Mouse (Mus musculus) embryonic stem cell, embryonic (primary cell): ENCODE data around the gene Trmt2a.

Experiments
- CTCF ChIA-PET, 4 experiments: fragments of 300-600 bp in 2 of 4; fragments of 350-600 bp in 2 of 4; sonication (Branson Sonifier 250); formaldehyde crosslinking; loops; one replicate each; lab custom pipeline; 2022; ENCODE audit warnings: inconsistent platforms in 2 of 4; lab: Charles Lee
- POLR2A ChIA-PET, 4 experiments: fragments of 300-600 bp in 2 of 4; fragments of 350-600 bp in 2 of 4; sonication (Branson Sonifier 250); formaldehyde crosslinking; loops; one replicate each; lab custom pipeline; 2022; ENCODE audit warnings: antibody characterized with exemption in 4 of 4, inconsistent platforms in 1 of 4; lab: Charles Lee

The Trmt2a gene

DNA sequence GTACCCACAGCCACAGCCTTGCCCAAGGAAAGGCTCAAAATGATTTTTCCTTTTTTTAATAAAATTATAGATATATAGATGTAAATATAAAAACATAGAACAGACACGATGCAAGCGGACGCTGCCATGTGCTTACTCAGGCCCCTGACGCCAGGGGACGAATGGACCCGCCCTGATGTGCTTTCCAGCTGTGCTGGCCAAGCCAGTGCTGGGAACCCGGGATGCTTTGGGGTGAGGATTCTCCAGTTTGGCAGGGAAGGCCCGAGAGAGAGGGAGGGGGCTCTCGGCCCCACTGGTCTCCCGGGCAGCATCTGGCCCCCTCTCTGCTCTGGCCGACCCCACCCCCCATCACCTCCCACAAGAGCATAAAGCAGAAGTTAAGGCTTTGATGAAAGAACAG is 26.3 kb upstream of the Trmt2a start:
- CTCF ChIA-PET: interaction anchor here in 3 of 4 experiments (0.5 to 7.8 kb wide), 6 partner anchors 11 to 293 kb away, joined by 3 to 42 read pairs (median 4); partner anchors contain the start of gene Dgcr6 (in 1 of the 3)
- POLR2A ChIA-PET: interaction anchor here in 2 of 4 experiments (1.3 to 11.0 kb wide), 3 partner anchors 13 to 26 kb away, joined by 5 to 63 read pairs (median 6); partner anchors contain the start of genes Ranbp1 (in 1 of the 2), Trmt2a (in 1 of the 2) and Zdhhc8 (in 1 of the 2)

DNA sequence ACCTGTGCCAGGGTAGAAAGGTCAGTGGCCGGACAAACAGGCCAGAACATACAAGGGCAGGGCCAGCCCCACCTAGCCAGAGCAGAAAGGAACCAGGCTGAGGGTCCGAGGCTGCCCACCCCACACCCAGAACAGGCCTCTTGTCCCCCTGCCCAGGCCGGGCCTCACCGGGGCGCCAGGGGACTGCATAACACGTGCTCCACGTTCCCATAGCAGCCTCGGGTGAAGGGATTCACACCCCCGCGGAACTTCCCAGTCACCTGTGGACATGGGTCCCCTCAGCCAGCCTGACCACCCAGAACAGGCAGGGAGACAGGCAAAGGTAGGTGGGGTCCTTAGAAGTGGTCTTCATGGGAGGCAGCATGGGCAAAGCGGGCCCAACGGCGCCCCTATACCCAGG is 21.3 kb upstream of the Trmt2a start:
- ChIA-PET POLR2A (interaction anchor here in 2 of 4 experiments (0.9 to 5.1 kb wide), 3 partner anchors 9 to 21 kb away, joined by 3 to 87 read pairs (median 5); partner anchors contain the start of genes Ranbp1 (in 2 of the 2) and Trmt2a (in 2 of the 2)), CTCF (interaction anchor here in 1 of 4 experiments (7.8 kb wide), 1 partner anchor 16 kb away, joined by 42 read pairs; no protein-coding TSS in a partner anchor)

DNA sequence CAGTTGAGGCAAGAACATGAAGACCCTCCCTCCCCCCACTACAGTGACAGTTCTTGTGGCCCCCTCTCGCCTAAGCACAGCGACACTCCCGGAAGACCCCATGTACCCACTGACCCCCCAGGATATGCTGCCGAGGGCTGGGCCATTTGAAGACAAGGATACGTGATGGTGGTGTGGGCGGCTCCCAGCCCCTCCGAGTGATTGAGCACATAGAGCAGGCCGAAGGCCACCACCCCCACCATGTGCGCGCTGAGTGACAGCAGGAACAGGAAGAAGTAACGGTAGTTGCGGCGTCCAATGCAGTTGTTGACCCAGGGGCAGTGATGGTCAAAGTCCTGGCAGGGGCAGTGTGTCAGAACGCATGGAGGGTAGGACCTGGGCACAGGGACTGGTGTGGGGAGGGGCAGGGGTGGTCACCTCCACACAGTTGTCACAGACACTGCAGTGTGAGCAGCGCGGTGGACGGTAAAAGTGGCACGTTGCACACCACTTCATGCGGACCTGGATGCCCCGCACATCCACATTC is 20.5 kb upstream of the Trmt2a start:
- CTCF ChIA-PET: interaction anchor here in 1 of 4 experiments (1.2 kb wide), 1 partner anchor 34 kb away, joined by 3 read pairs; no protein-coding TSS in a partner anchor

GRCm38 (mm10) chr16:18228856-18229255 is 19.6 kb upstream of the Trmt2a start:
- CTCF ChIA-PET: interaction anchor here in 3 of 4 experiments (1.2 to 1.4 kb wide), 3 partner anchors 18 to 148 kb away, joined by 3 to 5 read pairs (median 3); no protein-coding TSS in a partner anchor
- POLR2A ChIA-PET: interaction anchor here in 2 of 4 experiments (1.0 to 5.1 kb wide), 11 partner anchors 8 to 307 kb away, joined by 3 to 87 read pairs (median 4); partner anchors contain the start of genes Ranbp1 (in 2 of the 2) and Trmt2a (in 2 of the 2)

More for the DNA sequence above, 20.5 kb upstream of the Trmt2a start:
- POLR2A ChIA-PET: interaction anchor here in 2 of 4 experiments (1.3 to 5.1 kb wide), 4 partner anchors 11 to 306 kb away, joined by 3 to 87 read pairs (median 18); partner anchors contain the start of genes Ranbp1 (in 1 of the 2) and Trmt2a (in 1 of the 2)

DNA sequence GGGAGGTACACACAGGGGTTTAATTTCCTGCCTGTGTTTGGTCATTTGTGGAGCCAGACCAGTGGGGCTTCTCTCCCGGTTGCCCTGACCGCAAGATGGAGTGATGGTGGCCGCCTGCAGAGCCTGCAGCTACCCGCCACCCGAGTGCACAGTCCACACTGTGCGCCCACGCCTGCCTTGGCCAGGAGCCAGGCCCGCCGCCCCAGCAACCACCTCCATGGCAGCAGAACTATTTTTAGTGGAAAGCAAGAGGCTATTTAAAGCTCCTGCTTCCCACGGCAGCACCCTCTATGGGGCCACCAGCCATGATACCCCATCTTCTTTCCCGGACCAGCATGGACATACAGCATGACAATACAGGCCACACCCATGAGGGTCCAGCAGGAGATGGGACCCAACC is 18.9 kb upstream of the Trmt2a start:
- POLR2A ChIA-PET: interaction anchor here in 3 of 4 experiments (1.0 to 5.1 kb wide), 13 partner anchors 7 to 141 kb away, joined by 3 to 87 read pairs (median 5); partner anchors contain the start of genes Ranbp1 (in 3 of the 3), Trmt2a (in 3 of the 3) and Ccdc188 (in 1 of the 3)
- CTCF ChIA-PET: interaction anchor here in 2 of 4 experiments (1.3 to 1.4 kb wide), 3 partner anchors 18 to 149 kb away, joined by 3 to 5 read pairs (median 3); no protein-coding TSS in a partner anchor

DNA sequence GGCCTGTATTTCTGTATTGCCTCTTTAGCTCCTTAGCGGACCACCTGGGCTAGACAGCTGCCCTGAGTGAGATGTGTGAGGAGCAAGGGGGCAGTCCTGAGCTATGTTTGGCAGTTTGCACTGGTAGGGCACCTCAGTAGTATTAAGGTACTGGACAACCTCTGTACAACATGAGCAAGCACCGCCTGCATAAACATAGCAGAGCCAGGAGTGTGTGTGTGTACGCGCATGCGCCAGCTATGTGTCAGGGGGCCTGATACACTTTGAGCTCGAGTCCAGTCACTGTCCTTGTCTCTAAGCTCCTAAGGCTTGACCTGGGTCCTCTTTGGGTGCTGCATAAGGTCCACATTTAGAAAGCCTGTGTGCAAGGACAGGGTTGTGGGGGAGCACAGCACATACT is 17.9 kb upstream of the Trmt2a start:
- POLR2A ChIA-PET: interaction anchor here in 3 of 4 experiments (0.6 to 5.1 kb wide), 14 partner anchors 8 to 302 kb away, joined by 3 to 87 read pairs (median 6); partner anchors contain the start of genes Ranbp1 (in 2 of the 3), Trmt2a (in 2 of the 3) and Ccdc188 (in 1 of the 3)
- CTCF ChIA-PET: interaction anchor here (0.6 to 1.4 kb wide), 5 partner anchors 19 to 645 kb away, joined by 3 to 17 read pairs (median 4); no protein-coding TSS in a partner anchor

GRCm38 (mm10) chr16:18231047-18231446 is 17.4 kb upstream of the Trmt2a start:
- ChIA-PET CTCF (interaction anchor here in 2 of 4 experiments (0.6 to 1.3 kb wide), 3 partner anchors 20 to 309 kb away, joined by 3 to 6 read pairs (median 4); no protein-coding TSS in a partner anchor), POLR2A (interaction anchor here in 3 of 4 experiments (0.7 to 5.1 kb wide), 11 partner anchors 8 to 142 kb away, joined by 3 to 87 read pairs (median 6); partner anchors contain the start of genes Ranbp1 (in 2 of the 3), Trmt2a (in 2 of the 3) and Ccdc188 (in 1 of the 3))

DNA sequence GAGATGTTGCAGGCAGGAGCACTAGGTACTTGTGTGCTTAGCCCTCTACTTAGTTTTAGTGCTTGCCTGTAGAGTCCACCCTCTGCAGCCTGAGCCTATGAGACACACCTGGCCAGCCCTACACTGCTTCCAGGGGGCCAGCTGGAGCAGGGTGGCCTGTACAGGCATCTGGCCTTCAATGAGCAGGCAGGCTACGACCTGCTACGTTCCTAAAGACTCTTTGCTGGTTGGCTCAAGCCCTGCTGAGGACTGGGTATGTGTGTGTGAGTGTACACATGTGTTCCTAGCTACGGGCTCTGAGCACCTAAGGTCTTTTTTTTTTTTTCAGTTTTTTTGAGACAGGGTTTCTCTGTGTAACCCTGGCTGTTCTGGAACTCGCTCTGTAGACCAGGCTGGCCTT is 17.0 kb upstream of the Trmt2a start:
- POLR2A ChIA-PET: interaction anchor here in 3 of 4 experiments (1.3 to 5.1 kb wide), 6 partner anchors 10 to 58 kb away, joined by 3 to 87 read pairs (median 6); partner anchors contain the start of genes Ranbp1 (in 2 of the 3), Trmt2a (in 2 of the 3) and Ccdc188 (in 1 of the 3)
- CTCF ChIA-PET: interaction anchor here in 2 of 4 experiments (0.6 to 1.3 kb wide), 2 partner anchors 22 to 310 kb away, joined by 3 to 6 read pairs; no protein-coding TSS in a partner anchor

DNA sequence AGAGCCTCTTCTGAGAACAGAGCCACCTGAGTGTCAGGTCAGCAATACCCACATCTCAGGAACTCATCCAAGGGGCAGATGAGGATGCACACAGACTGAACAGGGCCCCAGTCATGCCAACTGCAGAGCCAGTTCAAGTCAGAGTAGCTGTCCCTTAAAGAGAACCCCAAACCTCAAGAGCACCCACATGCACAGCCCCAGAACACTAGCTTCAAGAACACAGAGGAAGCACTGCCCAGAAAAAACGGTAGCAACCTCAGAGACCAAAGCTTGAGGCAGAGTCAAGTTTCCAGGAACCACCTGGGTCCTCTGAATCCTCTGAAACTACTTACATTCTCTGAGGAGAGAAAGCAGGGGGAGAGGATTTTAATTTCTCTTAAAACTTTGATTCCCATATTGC is 15.0 kb upstream of the Trmt2a start:
- ChIA-PET CTCF (interaction anchor here in 1 of 4 experiments (0.6 kb wide), 1 partner anchor 312 kb away, joined by 6 read pairs; no protein-coding TSS in a partner anchor), POLR2A (interaction anchor here in 2 of 4 experiments (0.8 to 5.2 kb wide), 7 partner anchors 9 to 23 kb away, joined by 3 to 154 read pairs (median 3); partner anchors contain the start of genes Ccdc188 (in 1 of the 2), Ranbp1 (in 1 of the 2) and Trmt2a (in 1 of the 2))

DNA sequence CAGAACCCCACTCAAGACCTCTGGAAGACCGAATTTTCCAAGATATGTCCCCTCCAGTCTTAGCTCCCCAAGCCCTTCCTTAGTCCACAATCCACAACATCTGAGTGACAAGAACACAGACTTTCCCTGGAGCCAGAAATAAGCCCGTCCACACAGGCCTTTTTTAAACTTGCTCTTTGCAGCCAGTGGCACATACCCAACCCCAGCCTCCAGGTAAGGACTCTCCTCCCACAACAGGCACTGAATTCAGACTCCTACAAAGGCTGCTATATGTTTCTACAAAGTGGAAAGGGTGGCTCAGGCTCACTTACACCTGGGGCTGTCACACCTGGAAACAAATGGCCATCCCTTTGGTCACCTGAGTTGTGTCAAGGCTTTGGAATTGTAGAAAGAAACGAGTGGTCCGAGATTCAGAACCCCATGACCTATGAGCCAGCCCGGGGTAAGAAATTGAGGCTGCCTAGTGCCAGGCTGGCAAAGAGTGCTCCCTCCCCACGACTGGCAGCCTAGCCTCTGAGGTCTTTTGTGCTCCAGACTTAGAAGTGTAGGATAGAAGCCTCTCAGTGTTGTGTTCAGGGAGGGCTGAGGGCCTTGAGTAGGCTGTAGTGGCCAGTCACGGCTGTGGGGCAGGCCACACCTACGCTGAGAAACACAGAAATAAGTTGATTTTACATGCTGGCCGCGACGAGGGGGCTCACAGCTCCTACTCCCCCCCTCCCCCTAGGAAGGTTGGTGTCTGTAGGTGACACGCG is 14.4 kb upstream of the Trmt2a start:
- CTCF ChIA-PET: no interaction called here

GRCm38 (mm10) chr16:18234671-18235388 is 13.6 kb upstream of the Trmt2a start, which contains the start of gene Zdhhc8:
Gene Zdhhc8 (minus strand): TSS chr16:18235136.
- ChIA-PET CTCF (interaction anchor here in 1 of 4 experiments (0.7 kb wide), 1 partner anchor 187 kb away, joined by 3 read pairs; no protein-coding TSS in a partner anchor), POLR2A (interaction anchor here (0.6 to 5.2 kb wide), 31 partner anchors 8 to 399 kb away, joined by 3 to 154 read pairs (median 6); partner anchors contain the start of genes Ranbp1 (in 4 of the 4), Trmt2a (in 4 of the 4), Ccdc188 (in 2 of the 4) and Prodh (in 2 of the 4))

More for the DNA sequence above, 14.4 kb upstream of the Trmt2a start:
- POLR2A ChIA-PET: interaction anchor here in 2 of 4 experiments (0.8 to 5.2 kb wide), 8 partner anchors 8 to 145 kb away, joined by 3 to 154 read pairs (median 4); partner anchors contain the start of genes Ccdc188 (in 1 of the 2), Prodh (in 1 of the 2), Ranbp1 (in 1 of the 2) and Trmt2a (in 1 of the 2)

GRCm38 (mm10) chr16:18235389-18236065 is 13.0 kb upstream of the Trmt2a start:
- POLR2A ChIA-PET: interaction anchor here (0.6 to 5.2 kb wide), 48 partner anchors 9 to 770 kb away, joined by 3 to 154 read pairs (median 4); partner anchors contain the start of genes Ranbp1 (in 4 of the 4), Trmt2a (in 4 of the 4), Ccdc188 (in 2 of the 4) and Prodh (in 2 of the 4)
- CTCF ChIA-PET: interaction anchor here in 2 of 4 experiments (0.6 to 0.7 kb wide), 2 partner anchors 33 to 188 kb away, joined by 3 to 6 read pairs; no protein-coding TSS in a partner anchor

- POLR2A ChIA-PET: interaction anchor here (0.7 to 5.2 kb wide), 37 partner anchors 8 to 345 kb away, joined by 3 to 154 read pairs (median 5); partner anchors contain the start of genes Ranbp1 (in 4 of the 4), Trmt2a (in 4 of the 4), Ccdc188 (in 2 of the 4) and Gm20518 (in 2 of the 4)
- CTCF ChIA-PET: interaction anchor here in 2 of 4 experiments (1.2 kb wide), 2 partner anchors 11 to 31 kb away, joined by 4 read pairs; partner anchors contain the start of genes Ranbp1 (in 1 of the 2) and Trmt2a (in 1 of the 2)
Observed at GRCm38 (mm10) chr16:18236676-18237501, 11.6 kb upstream of the Trmt2a start.

DNA sequence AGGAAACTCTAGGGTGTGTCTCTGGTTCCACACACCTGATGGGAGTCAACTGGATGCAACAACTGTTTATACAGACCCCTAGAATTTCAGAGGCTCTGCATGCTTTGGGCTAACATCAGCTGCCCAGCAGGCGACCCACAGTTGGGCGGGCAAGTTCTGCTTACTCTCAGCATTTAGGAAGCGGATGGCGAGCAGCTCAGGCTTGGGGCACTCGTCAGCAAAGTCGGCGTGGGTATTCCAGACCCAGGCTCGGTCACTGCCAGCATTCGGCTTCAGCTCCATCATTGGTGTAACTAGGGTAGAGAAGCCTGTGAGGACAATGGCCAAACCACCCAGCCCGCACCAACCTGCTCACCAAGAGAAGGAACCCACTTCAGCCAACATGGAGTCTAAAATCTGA is 6.9 kb upstream of the Trmt2a start:
- POLR2A ChIA-PET: interaction anchor here (0.8 to 17.2 kb wide), 14 partner anchors 9 to 152 kb away, joined by 3 to 613 read pairs (median 4); partner anchors contain the start of genes Gm49776 (in 2 of the 4), Dgcr8 (in 1 of the 4), Ranbp1 (in 1 of the 4) and Trmt2a (in 1 of the 4)
- CTCF ChIA-PET: interaction anchor here in 1 of 4 experiments (0.9 kb wide), 1 partner anchor 63 kb away, joined by 3 read pairs; no protein-coding TSS in a partner anchor
